Mouse (Mus musculus) MEL (cell line): Measurements from ENCODE around the gene Rab5b.

Experiments used
- BHLHE40 ChIP-seq: IDR thresholded peaks from 2 replicates; pipeline ENCODE4 v1.6.1; 2012; ENCODE audit warnings: low read depth, mild to moderate bottlenecking, inconsistent platforms, low read length, improper control_type of control experiment, borderline replicate concordance
- CHD2 ChIP-seq: IDR thresholded peaks from 2 replicates; pipeline ENCODE4 v1.6.1; 2011; ENCODE audit warnings: low read length, improper control_type of control experiment
- CTCF ChIP-seq, 3 experiments: IDR thresholded peaks in 2 of 3; conservative IDR thresholded peaks in 1 of 3; 2 replicates each; pipeline ENCODE4 v1.5.1; 2011 to 2012; ENCODE audit warnings: low read length in 3 of 3, low read depth in 2 of 3, mild to moderate bottlenecking in 2 of 3, improper control_type of control experiment in 1 of 3, inconsistent platforms in 1 of 3, mixed read lengths in 1 of 3, moderate library complexity in 1 of 3; ENCODE audit not compliant: control insufficient read depth in 1 of 3, insufficient read depth in 1 of 3, poor library complexity in 1 of 3, severe bottlenecking in 1 of 3
- POLR2A ChIP-seq, 2 experiments: IDR thresholded peaks; 2 replicates each; pipeline ENCODE4 v1.6.1; 2011 to 2012; ENCODE audit warnings: low read length in 2 of 2, mild to moderate bottlenecking in 2 of 2, control low read depth in 1 of 2, improper control_type of control experiment in 1 of 2, low read depth in 1 of 2, moderate library complexity in 1 of 2; ENCODE audit not compliant: control insufficient read depth in 1 of 2, insufficient read depth in 1 of 2, poor library complexity in 1 of 2

GRCm38 (mm10) chr10:128728059-128728458 lies 32.0 kb upstream of the Rab5b start:
- no peak for TF ChIP-seq CTCF (IDR thresholded peaks at IDR 0.05 in 2 of 3, conservative IDR thresholded peaks at IDR 0.05 in 1 of 3; ENCODE audit: control insufficient read depth in 1 of 3, insufficient read depth in 1 of 3, low read depth in 2 of 3, low read length in 3 of 3, poor library complexity in 1 of 3, severe bottlenecking in 1 of 3)
- TF ChIP-seq POLR2A (IDR thresholded peaks at IDR 0.05; ENCODE audit: control insufficient read depth in 1 of 2, insufficient read depth in 1 of 2, low read depth in 1 of 2, low read length in 2 of 2, poor library complexity in 1 of 2): no peak
- no peak for TF ChIP-seq CHD2
- TF ChIP-seq BHLHE40: no peak
